Mouse (Mus musculus) cortical plate, adult 2 months (tissue): ENCODE measurements around the gene Dhrs9.

Source experiments
- CTCF ChIP-seq: fragments of 200-500 bp; IDR thresholded peaks from 2 replicates; pipeline ENCODE4 v1.5.1; 2011; ENCODE audit warnings: mild to moderate bottlenecking, control low read depth, low read length; ENCODE audit not compliant: insufficient read depth; ENCODE audit errors: extremely low read depth
- POLR2A ChIP-seq: fragments of 200-500 bp; IDR thresholded peaks from 2 replicates; pipeline ENCODE4 v1.6.1; 2011; ENCODE audit warnings: mild to moderate bottlenecking, low read length, control low read depth; ENCODE audit not compliant: insufficient read depth; ENCODE audit errors: extremely low read depth

- TF ChIP-seq CTCF, result no peak
- no peak for TF ChIP-seq POLR2A
These were observed 444 bp upstream of the Dhrs9 start for GRCm38 (mm10) chr2:69379801-69380200.
